Mouse (Mus musculus) retina, postnatal 7 days (tissue): Measurements from ENCODE around the gene Kremen2.
"Not testable (repeated sequence)": the region's sequence is repeated elsewhere in the genome, so short reads cannot be mapped to it uniquely, and the experiment has no call there.

ENCODE experiments used
- DNase-seq: peaks from one replicate; pipeline ENCODE4 v3.0.0-alpha.2; 2012; ENCODE audit warnings: low read depth, low spot score

The Kremen2 gene

GRCm38 (mm10) chr17:23745301-23746251 lies at the start of gene Kremen2:
Gene Kremen2 (minus strand): TSS chr17:23745833.
- no peak for DNase-seq

- DNase-seq: no peak
Observed at GRCm38 (mm10) chr17:23795323-23795722, 49.7 kb upstream of the Kremen2 start.

GRCm38 (mm10) chr17:23791079-23791357 lies 45.4 kb upstream of the Kremen2 start:
- DNase-seq: no peak

GRCm38 (mm10) chr17:23790269-23791078 lies 44.8 kb upstream of the Kremen2 start, which contains the start of gene Srrm2:
Gene Srrm2 (plus strand): TSS chr17:23790532.
- DNase-seq: no peak

DNA sequence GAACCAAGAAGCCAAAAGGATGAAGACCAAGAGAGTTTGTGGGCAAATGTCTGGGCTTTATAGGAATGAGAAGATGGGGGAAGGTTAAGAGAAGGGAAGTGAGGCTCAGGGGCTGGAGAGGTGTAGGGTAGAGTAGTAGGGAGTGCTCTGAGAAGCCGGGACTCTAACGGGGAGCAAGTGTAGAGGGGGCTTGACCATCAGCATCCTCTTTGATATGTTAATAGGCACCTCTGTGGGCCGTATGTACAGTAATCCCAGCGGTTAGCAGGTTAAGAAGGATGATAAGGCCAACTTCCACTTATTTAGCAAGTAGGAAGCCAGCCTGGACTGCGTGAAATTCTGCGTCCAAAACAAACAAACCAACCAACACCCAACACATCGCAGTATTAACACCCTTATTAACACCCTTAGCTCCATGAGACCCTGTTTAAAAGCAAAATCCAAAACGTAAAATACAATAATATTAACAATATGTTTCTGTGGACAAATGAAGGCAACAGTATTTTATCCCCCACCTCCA lies 44.2 kb upstream of the Kremen2 start:
- DNase-seq: no peak

DNA sequence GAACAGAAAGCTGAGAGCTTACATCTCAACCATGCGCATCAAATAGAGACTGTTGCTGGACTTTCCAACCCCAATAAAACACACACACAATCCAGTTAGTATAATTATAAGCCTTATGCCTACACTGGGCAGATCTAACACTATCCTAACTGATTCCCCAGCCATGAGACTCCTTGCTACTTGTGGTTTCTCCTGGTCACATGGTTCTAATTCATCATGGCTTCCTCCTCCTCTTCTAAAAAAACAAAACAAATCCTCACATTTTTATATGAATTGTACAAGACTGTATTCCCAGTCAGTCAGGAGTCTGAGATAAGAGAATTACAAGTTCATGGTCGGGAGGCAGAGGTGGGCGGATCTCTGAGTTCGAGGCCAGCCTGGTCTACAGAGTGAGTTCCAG lies 43.3 kb upstream of the Kremen2 start:
- DNase-seq: no peak

GRCm38 (mm10) chr17:23786510-23786931 lies 40.9 kb upstream of the Kremen2 start:
- no peak for DNase-seq

DNA sequence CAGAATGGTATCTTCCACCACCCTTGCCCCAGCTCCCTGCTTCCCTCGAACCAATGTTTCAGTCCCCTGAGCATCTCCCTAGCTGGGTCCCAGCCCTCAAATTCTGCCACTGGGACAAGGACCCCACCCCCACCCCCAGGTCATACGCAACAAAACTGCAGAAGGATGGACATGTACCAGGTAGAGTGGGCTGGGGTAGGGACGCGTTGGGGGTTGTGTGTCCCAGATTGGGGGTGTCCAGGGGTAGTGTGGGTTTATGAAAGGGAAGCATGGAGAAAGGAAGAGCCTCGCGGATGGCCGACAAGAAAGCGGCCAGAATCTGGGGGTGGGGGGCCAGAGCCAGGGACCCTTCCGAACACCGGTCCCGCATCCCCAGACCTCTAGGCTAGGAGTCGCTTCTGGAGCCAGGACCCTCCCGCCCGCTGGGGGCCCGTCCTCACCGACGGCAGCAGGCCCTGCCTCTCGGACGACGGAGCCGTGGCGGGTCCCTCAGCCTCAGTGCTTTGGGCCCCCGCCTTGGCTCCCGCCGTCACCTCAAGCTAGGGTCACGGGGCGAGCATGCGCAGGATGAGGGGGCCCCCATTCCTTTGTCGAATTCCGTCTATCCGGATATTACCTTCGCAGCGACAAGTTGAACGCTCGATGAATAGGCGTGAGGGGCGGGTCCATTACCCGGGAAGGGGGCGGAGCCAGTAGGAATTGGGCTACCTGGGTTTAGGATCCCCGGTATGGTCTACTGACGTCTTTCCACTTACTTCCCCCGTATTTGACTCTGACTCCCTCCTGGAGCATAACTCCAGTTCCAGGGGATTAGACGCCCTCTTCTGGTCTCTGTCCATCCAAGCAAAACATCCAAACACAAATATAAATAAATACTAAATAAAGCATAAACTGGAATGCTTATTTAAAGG lies 40.2 kb upstream of the Kremen2 start, which contains the start of gene Flywch2:
Flywch2 (minus strand) TSS at position 521 of the 911 bp plus-strand sequence.
- peak; percentile 61 for DNase-seq

DNA sequence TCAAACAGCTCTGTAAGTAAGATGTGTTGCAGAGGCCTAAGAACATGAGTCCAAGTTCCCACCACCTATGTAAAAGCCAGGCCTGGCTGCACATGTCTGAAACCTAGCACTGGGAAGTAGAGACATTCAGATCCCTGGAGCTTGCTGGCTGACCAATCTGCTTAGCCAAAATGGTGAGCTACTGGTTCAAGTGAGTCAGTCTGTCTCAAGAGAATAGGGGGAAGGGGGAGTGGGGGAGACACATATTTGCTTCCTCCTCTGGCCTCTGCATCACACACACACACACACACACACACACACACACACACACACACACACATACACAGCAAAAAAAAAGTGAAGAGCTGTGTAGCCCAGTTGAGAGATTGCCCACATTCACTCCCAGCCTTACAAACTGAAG lies 37.7 kb upstream of the Kremen2 start:
- DNase-seq: no peak

DNA sequence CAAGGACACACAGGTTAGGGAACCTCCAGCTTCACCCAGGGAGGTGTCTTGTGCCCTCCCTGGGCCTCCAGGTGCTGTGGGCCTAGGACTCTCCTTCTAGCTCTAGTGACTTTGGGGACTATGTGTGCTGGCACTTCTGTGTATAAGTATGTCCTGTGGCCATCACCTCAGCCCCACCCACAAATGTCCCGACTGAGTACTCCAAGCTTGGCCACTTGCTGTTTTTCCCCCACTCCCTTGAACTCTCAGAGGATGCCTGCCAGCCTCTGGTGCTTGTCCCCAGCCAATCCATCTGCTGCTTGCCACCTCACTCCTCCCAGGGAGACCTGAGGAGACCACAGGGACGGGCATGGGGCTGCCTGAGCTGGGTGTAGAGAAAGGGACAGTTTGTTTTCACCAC lies 32.8 kb upstream of the Kremen2 start:
- DNase-seq: no peak

DNA sequence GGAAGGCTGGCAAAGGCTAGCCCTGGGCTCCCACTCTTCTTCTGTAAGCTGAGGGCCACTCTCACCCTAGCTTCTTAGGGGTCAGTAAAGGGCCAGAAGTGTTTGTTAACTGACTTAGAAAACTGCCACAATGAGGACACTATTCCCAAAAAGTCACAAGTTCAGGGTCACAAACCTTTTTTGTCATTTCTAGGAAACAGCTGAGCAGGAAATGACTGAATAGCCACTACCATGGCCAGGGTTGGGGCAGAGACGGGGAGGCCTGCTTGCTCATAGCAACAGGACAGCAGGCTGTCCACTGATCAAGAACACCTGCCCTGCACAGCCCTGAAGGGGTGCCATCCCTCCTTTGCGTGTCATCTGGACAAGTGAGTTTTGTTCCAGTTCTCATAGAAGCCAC lies 31.5 kb upstream of the Kremen2 start:
- DNase-seq: no peak

DNA sequence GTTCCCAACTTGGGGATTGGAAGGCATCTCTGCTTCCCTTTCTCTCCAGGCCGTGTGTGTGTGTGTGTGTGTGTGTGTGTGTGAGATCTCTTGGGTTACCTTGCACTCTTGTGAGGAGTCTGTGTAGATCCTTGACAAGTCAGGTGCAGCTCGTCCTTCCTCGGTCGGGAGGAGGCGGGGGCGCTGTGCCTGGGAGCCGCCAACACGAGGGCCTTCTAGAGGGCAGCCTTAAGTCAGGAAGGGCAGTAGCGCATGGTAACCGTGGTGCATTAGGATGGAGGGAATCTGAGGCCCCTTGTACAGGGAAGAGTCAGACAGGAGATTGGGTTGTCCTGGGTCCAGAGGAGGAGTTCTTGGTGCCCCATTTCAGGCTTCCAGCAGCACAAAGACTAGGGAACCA lies 30.6 kb upstream of the Kremen2 start:
- DNase-seq: no peak

DNA sequence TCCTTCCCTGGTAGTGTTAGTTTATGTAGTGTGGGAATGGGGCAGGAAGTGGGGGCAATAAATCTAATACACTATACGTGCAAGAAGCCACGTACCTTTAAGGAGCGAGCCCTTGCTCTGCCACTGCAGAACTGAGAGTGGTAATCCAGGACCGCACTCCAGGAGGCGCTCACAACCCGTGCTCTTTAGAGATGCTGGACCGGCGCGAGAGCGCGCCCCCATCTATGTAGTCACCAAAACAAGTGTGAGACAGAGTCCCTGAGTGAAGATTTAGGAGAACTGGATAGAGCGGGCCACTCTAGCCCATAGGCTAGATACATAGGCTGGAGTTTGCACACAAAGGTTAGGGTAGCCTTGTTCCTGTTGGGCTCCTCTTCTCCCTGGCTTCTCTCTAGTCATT lies 28.5 kb upstream of the Kremen2 start:
- DNase-seq: peak; percentile 46

DNA sequence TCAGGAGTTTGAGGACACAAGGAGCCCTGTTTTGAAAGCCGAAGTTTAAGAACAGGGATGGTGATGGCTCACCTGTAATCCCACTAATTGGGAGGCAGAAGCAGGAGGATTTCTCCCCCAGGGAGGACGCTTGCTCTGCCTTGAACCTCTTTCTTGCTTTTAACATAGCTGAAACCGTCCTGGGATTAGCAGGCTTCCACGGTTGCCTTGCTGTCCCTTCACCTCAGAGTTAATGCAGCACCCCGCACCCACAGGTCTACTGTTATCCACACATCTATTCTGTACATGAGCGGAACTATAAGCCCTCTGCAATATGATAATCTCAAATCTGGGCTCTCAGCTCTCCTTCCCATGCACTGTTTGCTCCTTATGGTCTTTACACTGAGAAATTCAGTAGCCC lies 28.0 kb upstream of the Kremen2 start:
- DNase-seq: no peak

- not testable (repeated sequence) for DNase-seq
Observed at GRCm38 (mm10) chr17:23772219-23772556, 26.6 kb upstream of the Kremen2 start.

GRCm38 (mm10) chr17:23771284-23772218 lies 25.9 kb upstream of the Kremen2 start, which contains the start of gene Flywch1:
Gene Flywch1 (minus strand): TSS chr17:23771602.
- DNase-seq: peak; percentile 97

GRCm38 (mm10) chr17:23770896-23771283 lies 25.3 kb upstream of the Kremen2 start:
- no peak for DNase-seq

- no peak for DNase-seq
Observed at GRCm38 (mm10) chr17:23770493-23770892, 24.9 kb upstream of the Kremen2 start.

- DNase-seq: no peak
Observed at GRCm38 (mm10) chr17:23762976-23763375, 17.3 kb upstream of the Kremen2 start.

- DNase-seq: no peak
Observed at GRCm38 (mm10) chr17:23761155-23761554, 15.5 kb upstream of the Kremen2 start.
